Mouse (Mus musculus): ENCODE results near the gene AI593442. TPM values are rescaled to one million over a fixed set of nuclear protein-coding genes. Genes with fewer than 3 reads are reported as not detected.

The AI593442 gene
- total RNA-seq (2017) = not detected in 2 replicates

GRCm38 (mm10) chr9:52679362-52679947, at the start of gene AI593442:
Gene AI593442, minus strand, starts transcription at chr9:52679780.
- ATAC-seq (replicated peaks in 1 of 2; ENCODE audit: insufficient read depth in 1 of 2, low FRiP score in 2 of 2, low TSS enrichment in 1 of 2, low read depth in 1 of 2, poor library complexity in 2 of 2, severe bottlenecking in 2 of 2) = no peak

GRCm38 (mm10) chr9:52728806-52729205, 49.2 kb upstream of the AI593442 start:
- no peak for ATAC-seq (replicated peaks in 1 of 2; ENCODE audit: insufficient read depth in 1 of 2, low FRiP score in 2 of 2, low TSS enrichment in 1 of 2, low read depth in 1 of 2, poor library complexity in 2 of 2, severe bottlenecking in 2 of 2)

- ATAC-seq (replicated peaks in 1 of 2; ENCODE audit: insufficient read depth in 1 of 2, low FRiP score in 2 of 2, low TSS enrichment in 1 of 2, low read depth in 1 of 2, poor library complexity in 2 of 2, severe bottlenecking in 2 of 2) = no peak
Observed at GRCm38 (mm10) chr9:52722626-52723025, 43.0 kb upstream of the AI593442 start.

- no peak for ATAC-seq (replicated peaks in 1 of 2; ENCODE audit: insufficient read depth in 1 of 2, low FRiP score in 2 of 2, low TSS enrichment in 1 of 2, low read depth in 1 of 2, poor library complexity in 2 of 2, severe bottlenecking in 2 of 2)
Observed at GRCm38 (mm10) chr9:52719562-52719961, 40.0 kb upstream of the AI593442 start.

- ATAC-seq (replicated peaks in 1 of 2; ENCODE audit: insufficient read depth in 1 of 2, low FRiP score in 2 of 2, low TSS enrichment in 1 of 2, low read depth in 1 of 2, poor library complexity in 2 of 2, severe bottlenecking in 2 of 2) = no peak
Observed at GRCm38 (mm10) chr9:52680036-52680435, 456 bp upstream of the AI593442 start.

GRCm38 (mm10) chr9:52678839-52679215, 753 bp downstream of the AI593442 start:
- no peak for ATAC-seq (replicated peaks in 1 of 2; ENCODE audit: insufficient read depth in 1 of 2, low FRiP score in 2 of 2, low TSS enrichment in 1 of 2, low read depth in 1 of 2, poor library complexity in 2 of 2, severe bottlenecking in 2 of 2)

GRCm38 (mm10) chr9:52678179-52678838, 1.3 kb downstream of the AI593442 start:
- no peak for ATAC-seq (replicated peaks in 1 of 2; ENCODE audit: insufficient read depth in 1 of 2, low FRiP score in 2 of 2, low TSS enrichment in 1 of 2, low read depth in 1 of 2, poor library complexity in 2 of 2, severe bottlenecking in 2 of 2)

GRCm38 (mm10) chr9:52676587-52676986, 3.0 kb downstream of the AI593442 start:
- ATAC-seq (replicated peaks in 1 of 2; ENCODE audit: insufficient read depth in 1 of 2, low FRiP score in 2 of 2, low TSS enrichment in 1 of 2, low read depth in 1 of 2, poor library complexity in 2 of 2, severe bottlenecking in 2 of 2) = no peak

- no peak for ATAC-seq (replicated peaks in 1 of 2; ENCODE audit: insufficient read depth in 1 of 2, low FRiP score in 2 of 2, low TSS enrichment in 1 of 2, low read depth in 1 of 2, poor library complexity in 2 of 2, severe bottlenecking in 2 of 2)
Observed at GRCm38 (mm10) chr9:52675937-52676336, 3.6 kb downstream of the AI593442 start.

GRCm38 (mm10) chr9:52661422-52661821, 18.2 kb downstream of the AI593442 start:
- ATAC-seq (replicated peaks in 1 of 2; ENCODE audit: insufficient read depth in 1 of 2, low FRiP score in 2 of 2, low TSS enrichment in 1 of 2, low read depth in 1 of 2, poor library complexity in 2 of 2, severe bottlenecking in 2 of 2) = no peak

- no peak for ATAC-seq (replicated peaks in 1 of 2; ENCODE audit: insufficient read depth in 1 of 2, low FRiP score in 2 of 2, low TSS enrichment in 1 of 2, low read depth in 1 of 2, poor library complexity in 2 of 2, severe bottlenecking in 2 of 2)
Observed at GRCm38 (mm10) chr9:52650341-52650951, 29.1 kb downstream of the AI593442 start.

- ATAC-seq (replicated peaks in 1 of 2; ENCODE audit: insufficient read depth in 1 of 2, low FRiP score in 2 of 2, low TSS enrichment in 1 of 2, low read depth in 1 of 2, poor library complexity in 2 of 2, severe bottlenecking in 2 of 2) = no peak
Observed at GRCm38 (mm10) chr9:52645312-52645711, 34.3 kb downstream of the AI593442 start.

- ATAC-seq (replicated peaks in 1 of 2; ENCODE audit: insufficient read depth in 1 of 2, low FRiP score in 2 of 2, low TSS enrichment in 1 of 2, low read depth in 1 of 2, poor library complexity in 2 of 2, severe bottlenecking in 2 of 2) = no peak
Observed at GRCm38 (mm10) chr9:52644626-52645025, 35.0 kb downstream of the AI593442 start.

GRCm38 (mm10) chr9:52644156-52644555, 35.4 kb downstream of the AI593442 start:
- no peak for ATAC-seq (replicated peaks in 1 of 2; ENCODE audit: insufficient read depth in 1 of 2, low FRiP score in 2 of 2, low TSS enrichment in 1 of 2, low read depth in 1 of 2, poor library complexity in 2 of 2, severe bottlenecking in 2 of 2)

GRCm38 (mm10) chr9:52635991-52636390, 43.6 kb downstream of the AI593442 start:
- no peak for ATAC-seq (replicated peaks in 1 of 2; ENCODE audit: insufficient read depth in 1 of 2, low FRiP score in 2 of 2, low TSS enrichment in 1 of 2, low read depth in 1 of 2, poor library complexity in 2 of 2, severe bottlenecking in 2 of 2)

GRCm38 (mm10) chr9:52623926-52624325, 55.7 kb downstream of the AI593442 start:
- peak in 1 of 2 experiments; percentile 36; a peak in 1 of 4 replicates for ATAC-seq (replicated peaks in 1 of 2; ENCODE audit: insufficient read depth in 1 of 2, low FRiP score in 2 of 2, low TSS enrichment in 1 of 2, low read depth in 1 of 2, poor library complexity in 2 of 2, severe bottlenecking in 2 of 2)
